Mouse (Mus musculus): Measurements from ENCODE around the gene Prr14.

Gene Prr14

GRCm38 (mm10) chr7:127511808-127512230, 52.4 kb downstream of the Prr14 start, which contains the start of gene Srcap:
TSS of gene Srcap (plus strand) at chr7:127511983.
- DNase-seq (ENCODE audit: low read depth, low spot score) = peak; percentile 99

GRCm38 (mm10) chr7:127512231-127513015, 53.0 kb downstream of the Prr14 start:
- peak; percentile 93 for DNase-seq (ENCODE audit: low read depth, low spot score)

GRCm38 (mm10) chr7:127513016-127513390, 53.6 kb downstream of the Prr14 start:
- no peak for DNase-seq (ENCODE audit: low read depth, low spot score)

- peak; percentile 33 for DNase-seq (ENCODE audit: low read depth, low spot score)
These were observed 54.4 kb downstream of the Prr14 start for GRCm38 (mm10) chr7:127513781-127514180.

GRCm38 (mm10) chr7:127515846-127516245, 56.4 kb downstream of the Prr14 start:
- DNase-seq (ENCODE audit: low read depth, low spot score) = no peak

- peak; percentile 83 for DNase-seq (ENCODE audit: low read depth, low spot score)
These were observed 56.9 kb downstream of the Prr14 start for GRCm38 (mm10) chr7:127516344-127516743.

- DNase-seq (ENCODE audit: low read depth, low spot score) = no peak
These were observed 59.9 kb downstream of the Prr14 start, which contains the start of gene Gm42715 for GRCm38 (mm10) chr7:127519284-127519683. TSS of gene Gm42715 (plus strand) at chr7:127519584.

Data from R1 (cell line).